Mouse (Mus musculus) lung, postnatal 25 days (tissue): Measurements from ENCODE around the gene Pou2f1.

Experiments
- DNase-seq: peaks from one replicate; pipeline ENCODE4 v3.0.0; 2022; ENCODE audit warnings: low spot score

Pou2f1 gene

DNA sequence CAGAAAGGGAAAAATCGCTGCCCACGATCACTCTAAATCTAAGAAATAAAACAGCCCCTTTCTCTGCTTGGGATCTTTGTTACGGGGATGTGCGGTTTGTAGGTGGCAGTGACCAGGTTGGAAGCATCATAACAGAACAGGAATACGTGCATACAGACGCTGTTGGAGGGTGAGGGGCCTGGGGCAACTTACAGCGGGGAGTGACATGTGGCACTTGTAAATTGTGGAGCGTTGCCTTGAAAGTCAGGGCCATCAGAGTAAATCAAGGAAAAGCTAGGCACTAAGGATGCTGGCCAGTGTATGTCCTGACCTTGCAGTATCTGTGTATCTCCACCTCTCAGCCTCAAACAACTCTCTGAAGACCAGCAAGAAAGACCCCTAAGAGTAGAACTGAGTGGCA lies 154.1 kb downstream of the Pou2f1 start:
- no peak for DNase-seq

DNA sequence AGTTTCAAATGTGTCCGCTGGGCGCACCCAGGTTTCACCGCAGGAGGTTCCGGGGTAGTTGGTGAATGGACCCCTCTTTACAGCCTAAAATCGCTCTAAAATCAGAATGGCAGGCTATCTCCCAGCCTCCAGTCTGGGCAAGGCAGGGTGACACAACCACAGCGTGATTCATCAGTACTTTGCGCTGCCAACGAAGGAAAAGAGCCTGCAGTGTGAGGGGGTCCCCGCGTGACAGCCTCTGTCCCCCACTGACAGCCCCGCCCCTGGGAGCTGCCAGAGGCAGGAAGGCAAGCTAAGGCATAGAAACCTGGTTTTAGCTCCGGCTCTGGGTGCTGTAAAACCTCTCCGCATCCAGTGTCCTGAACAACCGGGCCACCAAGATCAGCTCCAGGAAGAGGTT lies 157.1 kb downstream of the Pou2f1 start:
- peak; percentile 17 for DNase-seq

DNA sequence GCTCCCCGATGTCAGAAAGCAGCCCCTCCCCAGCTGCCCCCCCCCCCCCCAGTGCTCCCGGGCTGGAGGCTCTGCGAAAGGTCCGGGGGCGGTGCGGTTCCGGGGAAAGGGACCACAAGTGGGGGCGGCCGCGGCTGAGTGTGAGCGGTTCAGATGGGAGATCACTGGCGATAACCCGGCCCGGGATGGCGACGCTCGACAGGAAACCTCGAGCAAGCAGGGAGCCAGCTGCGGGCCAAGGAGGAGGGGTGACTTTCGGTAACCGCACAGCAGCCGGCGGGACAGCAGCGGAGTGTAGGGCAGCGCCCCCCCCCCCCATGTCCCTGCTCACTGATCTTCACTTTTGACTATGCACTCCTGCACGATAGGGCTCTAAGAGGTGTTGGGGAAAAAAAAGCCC lies 157.5 kb downstream of the Pou2f1 start:
- peak; percentile 42 for DNase-seq

DNA sequence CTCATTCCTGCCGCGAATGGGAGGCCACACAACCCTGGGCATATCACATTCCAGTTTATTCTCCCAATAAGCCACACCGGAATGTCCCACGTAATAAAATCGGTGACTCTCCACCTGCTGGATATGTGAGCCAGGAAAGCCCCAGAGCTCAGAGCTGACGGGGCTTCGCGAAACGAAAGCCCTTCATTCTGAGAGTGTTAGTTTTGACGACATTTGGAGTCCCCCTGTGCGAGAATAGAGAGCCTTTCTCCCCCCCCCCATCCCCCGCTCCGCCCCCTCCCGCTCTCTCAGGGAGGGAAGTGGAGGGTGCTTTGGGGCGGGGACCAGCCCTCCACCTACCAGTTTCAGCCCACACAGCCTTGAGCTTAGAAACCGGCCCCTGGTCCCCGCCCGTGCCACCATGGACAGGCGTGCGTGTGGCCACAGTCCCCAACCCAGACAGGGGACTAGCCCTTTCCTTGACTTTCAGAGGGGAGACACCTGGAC lies 158.0 kb downstream of the Pou2f1 start:
- no peak for DNase-seq

DNA sequence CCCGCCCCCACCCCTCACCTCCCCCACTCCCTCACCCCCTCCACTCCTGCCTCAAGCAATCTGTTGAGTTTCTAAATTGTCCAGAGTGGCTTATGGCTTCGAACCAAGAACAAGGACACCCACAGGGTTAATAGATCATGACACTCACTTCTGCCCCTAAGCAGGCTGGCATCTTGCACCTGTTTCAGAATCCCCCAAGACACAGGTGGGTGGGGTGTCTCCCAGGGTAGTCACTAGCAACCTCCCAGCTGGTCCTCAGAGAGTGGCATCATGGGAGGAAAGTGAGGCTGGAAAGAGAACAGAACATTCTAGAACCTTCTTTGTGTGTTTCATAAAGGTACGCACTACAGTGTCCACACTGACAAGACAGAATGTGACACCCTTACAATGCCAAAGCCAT lies 158.9 kb downstream of the Pou2f1 start:
- no peak for DNase-seq

GRCm38 (mm10) chr1:165842170-165842569 lies 160.3 kb downstream of the Pou2f1 start:
- DNase-seq = no peak

DNA sequence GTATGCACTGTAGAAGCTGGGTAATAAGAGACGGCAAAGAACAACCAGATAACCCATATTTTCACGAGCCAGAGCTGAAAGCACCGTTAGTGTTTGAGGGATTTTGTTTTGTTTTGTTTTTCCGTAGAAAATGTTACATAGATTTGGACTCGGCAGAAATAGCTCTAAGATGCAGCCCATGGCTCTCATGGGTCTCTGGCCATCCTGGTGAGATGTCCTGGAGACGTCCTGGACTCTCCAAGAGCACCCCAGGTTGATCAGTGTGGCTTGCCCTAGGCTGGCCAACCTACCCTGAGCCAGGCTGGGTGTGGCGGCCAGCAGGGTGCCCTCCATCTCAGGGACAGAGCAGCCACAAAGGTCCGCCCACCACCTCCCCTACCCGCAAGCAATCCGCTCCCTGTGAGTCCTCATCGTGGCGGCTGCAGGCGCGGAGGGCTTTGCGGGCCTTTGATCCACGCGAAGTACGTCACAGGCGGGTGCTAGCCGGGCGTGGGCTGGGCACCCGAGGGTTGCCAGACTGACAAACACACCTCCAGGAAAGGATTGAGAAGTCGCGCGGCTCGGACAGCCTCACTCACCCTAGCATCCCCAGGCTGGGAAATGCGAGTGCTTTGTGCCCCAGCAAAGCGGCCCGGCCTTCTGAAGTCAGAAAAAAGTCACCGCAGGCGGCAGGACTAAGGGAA lies 161.8 kb downstream of the Pou2f1 start:
- no peak for DNase-seq

DNA sequence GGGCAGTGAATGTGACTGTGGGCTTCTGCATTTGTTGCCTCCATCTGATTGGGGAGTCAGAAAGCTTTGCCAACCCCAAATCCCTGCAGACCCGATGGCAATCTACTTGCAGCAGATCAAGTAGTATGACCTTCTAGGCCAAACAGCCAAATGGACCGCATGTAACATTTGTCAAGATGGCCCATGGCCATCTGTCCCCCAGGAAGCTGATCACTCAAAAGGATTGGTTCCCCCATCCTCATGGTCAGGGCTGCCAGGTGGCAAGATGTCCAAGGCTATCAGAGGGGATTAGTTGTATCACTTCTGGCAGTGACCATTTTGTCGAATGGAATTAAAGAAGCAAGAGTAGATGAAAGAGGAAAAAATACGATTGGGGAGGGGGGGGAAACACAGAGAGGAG lies 163.3 kb downstream of the Pou2f1 start:
- DNase-seq = no peak

GRCm38 (mm10) chr1:165837546-165837945 lies 164.9 kb downstream of the Pou2f1 start:
- DNase-seq = no peak

DNA sequence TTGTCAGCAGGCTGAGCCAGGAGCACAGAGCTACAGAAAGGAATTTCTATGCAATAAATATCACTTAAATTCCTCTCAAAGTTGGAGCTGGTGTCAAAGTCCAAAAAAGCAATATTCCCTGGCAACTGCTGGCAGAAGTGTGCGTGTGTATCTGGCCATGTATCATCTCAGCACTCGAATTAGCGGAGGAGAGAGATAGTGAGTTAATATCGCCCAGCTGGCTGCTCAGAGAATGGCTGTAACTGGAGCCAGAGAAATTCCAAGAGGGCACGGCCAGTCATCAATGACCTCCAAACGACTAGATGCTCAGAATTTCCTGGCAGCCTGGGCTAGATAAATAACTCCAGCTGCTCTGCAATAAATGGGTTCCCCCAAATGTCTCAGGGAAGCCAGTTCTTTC lies 166.0 kb downstream of the Pou2f1 start:
- no peak for DNase-seq

GRCm38 (mm10) chr1:165834633-165834975 lies 167.9 kb downstream of the Pou2f1 start:
- DNase-seq = no peak

DNA sequence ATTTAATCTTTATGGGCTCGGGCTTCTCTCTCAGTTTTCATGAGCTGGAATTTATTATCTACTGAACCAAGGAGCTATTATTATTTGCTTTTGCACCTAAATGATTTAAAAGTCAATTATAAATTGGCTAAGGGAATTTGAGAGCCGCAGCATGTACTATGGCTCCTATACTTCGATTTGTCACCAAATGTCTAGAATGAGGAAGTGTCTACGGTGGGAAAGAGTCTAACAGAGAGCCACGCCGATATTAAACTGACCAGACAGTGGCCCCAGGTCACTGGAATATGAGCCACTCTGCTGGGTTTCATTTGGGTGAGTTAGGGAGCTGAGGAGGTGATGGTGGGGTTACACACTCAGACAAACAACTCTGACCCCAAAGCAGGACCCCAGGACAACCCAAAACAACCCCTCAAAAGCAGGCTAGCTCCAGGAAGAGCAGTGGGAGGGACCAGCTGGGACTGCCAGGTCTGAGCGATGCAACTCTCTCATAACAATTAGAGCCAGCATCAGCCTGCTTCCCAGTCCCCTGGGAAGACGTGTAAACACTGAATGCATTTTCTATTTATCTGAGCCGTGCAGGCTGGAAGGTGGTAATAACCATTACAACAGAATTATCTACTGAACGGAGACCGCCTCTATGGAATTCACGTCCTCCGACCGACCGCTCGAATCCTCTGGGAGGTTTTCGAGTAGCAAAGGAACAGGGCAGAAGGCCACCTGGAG lies 168.4 kb downstream of the Pou2f1 start:
- no peak for DNase-seq

- no peak for DNase-seq
Observed at GRCm38 (mm10) chr1:165833244-165833643, 169.2 kb downstream of the Pou2f1 start.

- DNase-seq = no peak
Observed at GRCm38 (mm10) chr1:165829890-165830289, 172.6 kb downstream of the Pou2f1 start.

DNA sequence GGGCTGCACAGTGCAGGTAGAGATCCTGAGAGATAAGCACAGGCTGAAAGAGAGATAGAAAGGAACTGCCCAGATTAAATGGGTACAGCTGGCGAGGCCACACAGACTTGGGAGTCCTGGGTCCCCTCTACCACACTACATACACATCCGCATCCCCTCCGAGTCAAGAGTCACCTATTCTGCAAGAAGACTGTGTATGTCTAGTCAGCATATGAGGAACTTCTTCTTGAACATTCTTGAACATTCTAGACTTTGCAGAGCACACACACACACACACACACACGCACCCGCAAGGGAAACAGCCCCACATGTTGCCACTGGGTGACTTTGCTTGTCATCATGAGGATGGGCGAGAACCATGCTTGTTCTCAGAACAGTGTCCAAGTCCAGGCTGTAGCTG lies 173.9 kb downstream of the Pou2f1 start:
- DNase-seq = no peak

- no peak for DNase-seq
Observed at GRCm38 (mm10) chr1:165828173-165828572, 174.3 kb downstream of the Pou2f1 start.

GRCm38 (mm10) chr1:165822031-165822430 lies 180.4 kb downstream of the Pou2f1 start:
- no peak for DNase-seq

- no peak for DNase-seq
Observed at GRCm38 (mm10) chr1:165819147-165819546, 183.3 kb downstream of the Pou2f1 start.

- DNase-seq = no peak
Observed at GRCm38 (mm10) chr1:165818145-165818860, 184.2 kb downstream of the Pou2f1 start.

GRCm38 (mm10) chr1:165817264-165817663 lies 185.2 kb downstream of the Pou2f1 start:
- no peak for DNase-seq

DNA sequence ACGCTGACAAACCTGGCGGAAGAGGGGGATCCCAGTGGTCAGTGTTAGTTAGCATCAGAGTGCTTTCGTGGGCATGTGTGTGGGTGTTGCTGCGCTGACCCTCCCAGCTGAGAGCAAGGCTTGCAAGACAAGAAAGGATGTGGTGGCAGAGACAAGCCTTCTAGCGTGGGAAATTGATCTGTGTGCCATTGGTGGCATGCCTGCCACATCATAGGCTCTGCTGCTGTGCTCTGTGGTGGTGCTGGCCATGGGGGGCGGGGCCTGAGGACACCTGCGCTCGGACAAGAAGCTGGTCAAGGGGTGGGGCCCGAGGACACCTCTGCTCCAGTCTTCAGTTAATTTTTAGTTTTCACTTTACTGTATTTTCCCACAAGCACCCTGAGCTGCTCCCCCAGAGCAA lies 186.1 kb downstream of the Pou2f1 start:
- DNase-seq = no peak
